13 mouse cellular contexts compared by ENCODE assay signal in genomic region chr11:8227772-8228425, GRCm38 (mm10).
DNase-seq lines count a peak whose midpoint lies in the region; ATAC-seq and TF ChIP-seq lines count a peak whose summit lies in the region.
"Had no signal": no experiment of that assay in that cellular context is flagged by ENCODE, and none has a peak within 500 bp of the region (broad histone marks: within the 10 kb centered on the region; RNA-seq: fewer than 3 reads in every experiment).

No protein-coding gene starts in this region.

- H3K9ac ChIP-seq in lung, embryonic 14.5 days: no peak overlapping the region
- H3K9ac ChIP-seq in hindbrain, postnatal 0 days (replicated peaks; ENCODE audit: low read length): no peak overlapping the region
- no peak overlapping the region for H3K9ac ChIP-seq in neural tube, embryonic 15.5 days (replicated peaks)
- H3K9ac ChIP-seq: lung, embryonic 15.5 days had no signal

- H3K4me1 ChIP-seq in lung, embryonic 14.5 days (ENCODE audit: insufficient read depth): peaks cover 3% of the 10 kb centered on the region; the same call in 1 of the 2 replicates
- peaks cover 14% of the 10 kb centered on the region for H3K4me1 ChIP-seq in lung, adult 2 months (ENCODE audit: control insufficient read depth, insufficient read depth, low read length)
- H3K4me1 ChIP-seq in hindbrain, postnatal 0 days (ENCODE audit: insufficient read depth, low read length): no peaks in the 10 kb centered on the region
- H3K4me1 ChIP-seq in neural tube, embryonic 15.5 days: peaks cover 5% of the 10 kb centered on the region; the same call in 1 of the 2 replicates

- H3K4me2 ChIP-seq in lung, embryonic 14.5 days: no peak overlapping the region
- no peak overlapping the region for H3K4me2 ChIP-seq in hindbrain, postnatal 0 days (ENCODE audit: low read depth, low read length)
- no peak overlapping the region for H3K4me2 ChIP-seq in neural tube, embryonic 15.5 days
- H3K4me2 ChIP-seq: lung, embryonic 15.5 days had no signal

- no peak for TF ChIP-seq POLR2A in lung, adult 2 months (IDR thresholded peaks at IDR 0.05; ENCODE audit: borderline replicate concordance, extremely low read depth, low read depth, low read length)

- TF ChIP-seq CTCF in lung, embryonic 14.5 days (IDR thresholded peaks at IDR 0.05; ENCODE audit: low read depth): no peak
- TF ChIP-seq CTCF in lung, adult 2 months (IDR thresholded peaks at IDR 0.05; ENCODE audit: insufficient read depth, low read length): no peak
- TF ChIP-seq CTCF in hindbrain, postnatal 0 days (IDR thresholded peaks at IDR 0.05; ENCODE audit: low read depth): no peak

- no peak overlapping the region for H3K27ac ChIP-seq in lung, embryonic 14.5 days (ENCODE audit: low read depth)
- H3K27ac ChIP-seq in hindbrain, postnatal 0 days: no peak overlapping the region
- peak overlapping the region; percentile 37; the same call in 1 of the 2 replicates for H3K27ac ChIP-seq in neural tube, embryonic 15.5 days (replicated peaks)
- H3K27ac ChIP-seq: lung, embryonic 15.5 days had no signal

- no peaks in the 10 kb centered on the region for H3K27me3 ChIP-seq in lung, embryonic 14.5 days (ENCODE audit: insufficient read depth, low read length)
- H3K27me3 ChIP-seq in hindbrain, postnatal 0 days (ENCODE audit: insufficient read depth, low read length): no peaks in the 10 kb centered on the region
- H3K27me3 ChIP-seq in neural tube, embryonic 15.5 days (replicated peaks): no peaks in the 10 kb centered on the region
- H3K27me3 ChIP-seq: lung, embryonic 15.5 days had no signal

- no peak overlapping the region for H3K4me3 ChIP-seq in lung, embryonic 14.5 days (ENCODE audit: low read depth, low read length)
- H3K4me3 ChIP-seq in lung, adult 2 months (replicated peaks; ENCODE audit: extremely low read depth, low read depth, low read length): no peak overlapping the region
- no peak overlapping the region for H3K4me3 ChIP-seq in hindbrain, postnatal 0 days (ENCODE audit: low read length)
- no peak overlapping the region for H3K4me3 ChIP-seq in neural tube, embryonic 15.5 days (replicated peaks)
- H3K4me3 ChIP-seq: lung, embryonic 15.5 days had no signal

- WGBS in lung, embryonic 14.5 days: 43% methylated on average over 8 of the region's 8 CpGs
- WGBS in lung, adult 2 months: 45% methylated on average over 8 of the region's 8 CpGs
- 42% methylated on average over 8 of the region's 8 CpGs for WGBS in hindbrain, postnatal 0 days
- 49% methylated on average over 8 of the region's 8 CpGs for WGBS in neural tube, embryonic 15.5 days

- H3K9me3 ChIP-seq in lung, embryonic 14.5 days (ENCODE audit: low read depth, low read length): no peaks in the 10 kb centered on the region
- H3K9me3 ChIP-seq in hindbrain, postnatal 0 days (ENCODE audit: low read length): no peaks in the 10 kb centered on the region
- H3K9me3 ChIP-seq in neural tube, embryonic 15.5 days (replicated peaks): no peaks in the 10 kb centered on the region
- H3K9me3 ChIP-seq: lung, embryonic 15.5 days had no signal

- no peaks in the 10 kb centered on the region for H3K36me3 ChIP-seq in lung, embryonic 14.5 days (ENCODE audit: insufficient read depth)
- no peaks in the 10 kb centered on the region for H3K36me3 ChIP-seq in hindbrain, postnatal 0 days (ENCODE audit: insufficient read depth, low read length)
- no peaks in the 10 kb centered on the region for H3K36me3 ChIP-seq in neural tube, embryonic 15.5 days
- H3K36me3 ChIP-seq: lung, embryonic 15.5 days had no signal

- ATAC-seq in lung, embryonic 14.5 days (ENCODE audit: insufficient read depth): peak; percentile 54; the same call in 1 of the 2 replicates
- peak; percentile 71 for ATAC-seq in hindbrain, postnatal 0 days
- 0 out of 2 replicates have a peak, but pooled peaks have one; percentile 41 for ATAC-seq in neural tube, embryonic 15.5 days (ENCODE audit: low FRiP score)
- ATAC-seq: activated CD4-positive, CD25-positive, alpha-beta regulatory T cell, adult 4 months had no signal

- peak; percentile 12 for DNase-seq in embryo, embryonic 10.5 days (ENCODE audit: low spot score)
- DNase-seq in embryo, embryonic 9.5 days (ENCODE audit: extremely low spot score): no peak
- peak; percentile 8 for DNase-seq in lung, embryonic 14.5 days
- DNase-seq in lung, adult 2 months: no peak
- peak; percentile 16 for DNase-seq in hindbrain, postnatal 0 days (ENCODE audit: low spot score)
- no peak for DNase-seq in urinary bladder, adult 18-20 months (ENCODE audit: low spot score in 2 of 2)
- DNase-seq in ovary, postnatal 10 days (ENCODE audit: low spot score): no peak
- DNase-seq: gastrocnemius, postnatal 25 days; kidney, postnatal 25 days; thymus, postnatal 36 days had no signal

Comparison
In these comparisons a context has a peak if more than half of its experiments do, and no peak if none do; other contexts are left out.
1. DNase-seq: peak in embryo, embryonic 10.5 days (single experiment), lung, embryonic 14.5 days (single experiment) and hindbrain, postnatal 0 days (single experiment); none in embryo, embryonic 9.5 days (single experiment), lung, adult 2 months (single experiment), urinary bladder, adult 18-20 months (0 of 2) and ovary, postnatal 10 days (single experiment).
2. Peak in every context shown above with its lines, with median percentiles within 50 percentile points of each other: ATAC-seq.